Mouse (Mus musculus): Measurements from ENCODE around the gene Grik1.

Gene Grik1

DNA sequence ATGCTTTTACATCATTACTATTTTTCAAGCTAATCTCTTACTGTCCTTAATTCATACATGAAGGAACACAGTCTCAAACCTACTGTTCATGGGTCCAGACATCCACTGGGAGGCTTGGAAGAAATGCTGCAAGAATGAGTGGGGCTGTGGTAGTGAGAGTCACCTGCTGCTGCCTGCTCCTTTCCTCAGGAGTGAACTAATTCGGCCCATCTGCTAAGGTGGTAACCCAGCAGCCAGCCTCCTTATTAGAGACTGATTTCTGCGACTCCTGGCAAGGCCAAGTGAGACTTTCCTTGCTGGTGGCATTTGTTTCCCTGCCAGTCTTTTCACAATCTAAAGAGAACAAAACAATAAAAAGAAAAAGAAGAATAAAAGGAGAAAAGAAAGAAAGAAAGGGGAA is 147.9 kb downstream of the Grik1 start:
- DNase-seq (ENCODE audit: low read depth) = no peak

DNA sequence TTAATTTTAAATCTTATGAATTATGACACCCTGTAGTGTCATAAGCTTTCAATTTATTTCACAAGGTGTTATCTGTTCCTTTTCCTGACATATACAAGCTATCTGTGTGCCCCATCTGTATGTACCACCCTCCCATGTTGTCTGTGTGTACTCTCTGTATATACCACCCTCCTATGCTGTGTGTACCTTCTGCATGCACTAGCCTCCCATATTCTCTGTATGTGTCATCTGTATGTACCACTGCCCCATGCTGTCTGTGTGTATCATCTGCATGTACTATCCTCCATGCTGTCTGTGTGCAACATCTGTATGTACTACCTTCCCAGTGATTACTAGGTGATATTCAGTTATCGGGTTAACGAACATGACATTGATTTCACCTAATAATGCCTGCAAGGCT is 148.5 kb downstream of the Grik1 start:
- DNase-seq (ENCODE audit: low read depth) = no peak

DNA sequence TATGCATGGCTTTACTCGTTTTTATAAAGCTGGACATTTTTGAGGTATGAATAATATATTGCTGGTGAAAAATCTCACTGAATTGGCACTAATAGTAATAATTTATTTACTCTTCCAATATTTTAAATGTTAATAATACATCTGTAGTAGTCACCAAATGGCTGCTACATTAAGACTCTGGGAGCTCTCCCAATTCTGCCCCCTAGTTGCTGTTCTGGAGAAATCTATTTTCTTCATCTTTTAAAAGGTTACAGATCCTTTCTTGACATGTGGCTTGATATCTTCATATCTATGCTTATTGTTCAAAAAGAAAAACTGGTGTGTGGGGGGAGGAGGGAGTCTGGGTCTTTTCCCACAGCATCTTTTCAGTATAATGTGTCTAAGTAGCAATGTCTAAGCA is 151.2 kb downstream of the Grik1 start:
- DNase-seq (ENCODE audit: low read depth) = no peak

DNA sequence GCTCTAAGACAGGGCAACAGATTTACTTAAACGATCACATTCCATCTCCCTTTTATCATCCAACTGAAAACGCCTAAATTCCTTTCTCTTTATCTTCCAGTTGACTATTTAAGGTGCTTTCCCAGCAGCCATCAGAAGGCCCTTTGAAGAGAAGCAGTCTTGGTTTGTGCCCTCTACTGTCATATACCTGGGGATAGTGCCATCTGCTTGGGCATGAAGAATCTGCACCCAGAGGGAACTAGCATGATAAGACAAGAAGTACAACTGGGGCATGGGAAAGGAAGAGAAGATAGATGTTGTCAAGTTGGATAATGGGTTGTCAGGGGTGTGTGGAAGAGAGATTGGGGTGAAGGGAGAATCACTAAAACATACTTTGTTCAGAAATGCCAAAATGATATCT is 157.1 kb downstream of the Grik1 start:
- DNase-seq (ENCODE audit: low read depth) = no peak

DNA sequence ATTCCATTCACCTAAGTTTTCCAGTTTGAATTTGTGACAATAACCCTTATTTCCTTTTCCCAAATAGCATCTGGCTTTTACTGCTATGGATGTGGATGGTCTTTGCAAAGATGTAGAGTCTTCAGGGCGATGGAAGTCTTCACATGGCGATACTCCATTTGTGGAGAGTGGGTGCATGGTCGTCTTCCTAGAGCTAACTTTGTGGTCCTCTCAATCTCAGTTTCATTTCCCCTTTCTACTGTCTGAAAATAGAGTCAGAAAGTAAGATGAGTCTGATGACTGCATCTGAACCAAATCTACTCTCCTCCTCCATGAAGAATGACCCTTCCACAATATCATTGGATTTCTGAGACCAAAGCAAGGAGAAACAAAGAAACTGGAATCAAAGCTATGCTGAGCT is 159.0 kb downstream of the Grik1 start:
- DNase-seq (ENCODE audit: low read depth) = no peak

DNA sequence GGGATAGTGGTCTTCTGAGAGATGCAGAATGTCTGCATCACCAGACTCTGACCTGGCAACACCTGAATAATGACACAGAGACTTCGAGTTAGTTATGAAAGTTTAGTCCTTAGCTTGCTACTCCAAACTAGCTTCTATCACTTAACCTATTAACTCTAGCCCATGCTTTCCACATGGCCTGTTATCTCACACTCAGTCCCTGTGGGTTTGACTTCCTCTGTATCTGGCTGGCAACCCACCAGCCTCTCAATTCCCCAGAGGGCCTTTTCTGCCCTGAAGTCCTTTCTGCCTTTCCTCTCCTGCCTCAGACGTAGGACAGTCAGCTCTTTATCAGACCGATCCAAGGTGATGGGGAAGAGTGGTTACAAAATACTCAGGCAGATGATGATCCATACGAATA is 165.0 kb downstream of the Grik1 start:
- DNase-seq (ENCODE audit: low read depth) = no peak

DNA sequence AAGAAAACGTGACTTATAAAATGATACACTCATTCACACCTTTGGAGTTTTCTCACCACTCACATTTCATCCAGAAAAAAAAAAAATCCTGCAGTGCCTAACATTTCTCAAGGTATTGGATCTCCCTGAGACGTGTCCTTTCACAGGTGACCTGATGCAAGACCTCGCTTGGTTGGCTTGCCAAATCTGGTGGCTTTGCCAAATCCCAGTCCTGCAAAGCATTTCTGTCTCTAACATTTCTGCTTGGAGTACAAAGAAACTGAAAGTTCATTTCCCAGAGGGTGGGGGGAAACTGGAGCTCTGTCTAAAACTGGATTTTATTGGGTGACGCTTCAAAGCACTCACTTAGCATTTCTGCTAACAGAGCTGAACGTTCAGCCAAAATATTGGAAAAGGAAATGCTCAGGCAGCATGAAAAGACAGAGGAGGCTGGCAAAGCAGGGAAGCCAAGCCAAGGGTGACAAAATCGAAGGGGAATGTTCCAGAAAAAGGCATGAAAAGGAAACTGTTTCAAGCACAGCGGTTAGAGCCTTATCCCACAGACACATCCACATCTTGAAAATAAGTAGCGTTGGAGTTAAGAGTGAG is 177.4 kb downstream of the Grik1 start:
- DNase-seq (ENCODE audit: low read depth) = no peak

DNA sequence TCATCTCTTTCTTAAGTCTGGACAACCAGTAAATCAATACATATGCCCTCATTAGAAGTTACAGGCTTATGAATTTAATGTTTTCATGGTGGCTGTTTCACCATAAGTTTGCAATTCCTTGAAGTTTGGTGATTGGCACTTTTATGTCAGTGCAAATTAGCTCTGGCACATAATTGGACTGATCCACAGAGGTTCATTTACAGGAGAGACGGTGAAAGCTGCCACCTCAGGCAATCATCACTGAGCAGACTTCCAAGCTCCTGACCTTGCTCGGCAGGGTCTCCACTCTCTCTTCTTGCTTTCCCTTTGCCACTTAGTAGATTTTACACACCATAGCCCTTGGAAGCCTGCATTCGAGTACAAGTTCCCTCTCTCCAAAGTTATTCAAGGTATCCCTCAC is 178.6 kb downstream of the Grik1 start:
- no peak for DNase-seq (ENCODE audit: low read depth)

DNA sequence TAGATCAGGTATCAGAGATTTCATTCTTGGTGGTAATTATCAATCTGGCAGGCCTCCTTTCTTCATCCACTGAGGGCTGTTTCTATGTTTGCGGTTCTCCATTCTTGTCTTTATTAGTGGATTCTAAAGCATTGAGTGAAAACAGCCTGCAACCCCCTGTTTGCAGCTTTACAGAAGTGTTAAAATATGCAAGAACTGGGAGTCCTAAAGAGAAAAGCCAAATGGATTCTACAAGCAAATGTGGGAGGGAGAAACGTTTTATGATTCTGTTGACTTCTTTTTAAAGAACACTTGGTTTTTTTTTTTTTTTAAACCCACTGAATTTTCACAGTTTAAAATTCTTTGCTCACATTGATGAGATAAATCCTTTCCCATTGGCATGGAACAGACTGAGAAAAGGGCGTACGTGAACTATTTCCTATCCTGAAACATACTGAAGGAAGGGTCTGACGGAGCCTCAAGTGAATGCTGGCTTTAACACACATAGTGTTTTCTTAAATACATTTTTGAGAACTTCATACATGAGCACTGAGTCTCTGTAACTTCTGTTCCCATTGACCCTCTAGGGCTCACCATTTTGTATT is 195.8 kb downstream of the Grik1 start:
- DNase-seq (ENCODE audit: low read depth) = no peak

DNA sequence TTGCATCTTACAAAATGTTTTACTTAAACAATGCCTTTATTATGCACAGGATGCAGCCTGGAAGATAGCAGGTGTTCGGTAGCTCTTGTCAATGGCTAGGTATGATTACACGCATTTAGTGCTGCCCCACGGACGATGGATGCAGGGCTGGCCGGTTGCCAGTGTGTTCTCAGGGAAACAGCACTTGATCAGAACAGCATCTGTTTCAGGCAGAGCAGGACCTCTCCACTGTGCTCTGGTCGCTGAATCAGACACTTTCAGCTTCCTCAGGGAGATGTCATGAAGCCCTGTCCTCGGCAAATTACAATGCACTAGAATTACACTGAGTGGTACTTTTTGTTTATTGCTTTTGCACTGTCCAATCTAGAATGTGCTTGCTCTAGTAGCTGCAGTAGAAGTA is 202.8 kb downstream of the Grik1 start:
- DNase-seq (ENCODE audit: low read depth) = no peak

DNA sequence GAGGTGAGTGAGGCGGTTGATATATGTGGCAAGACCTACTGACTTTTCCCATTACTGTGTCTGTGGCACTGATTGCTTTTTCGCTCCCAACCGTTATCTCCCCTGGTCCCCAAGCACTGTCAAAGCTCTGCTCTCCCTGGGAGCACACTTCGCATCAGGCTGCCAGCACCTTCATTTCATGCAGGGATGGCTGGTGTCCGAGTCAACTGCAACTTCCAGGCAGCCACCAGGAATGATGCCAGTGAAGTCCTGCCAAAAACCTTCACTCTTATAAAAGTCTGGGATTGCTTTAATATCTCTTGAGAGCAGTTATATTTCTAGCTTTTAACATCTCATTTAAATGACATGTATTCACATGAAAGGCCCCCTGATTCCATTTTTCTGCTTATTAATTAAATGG is 215.3 kb downstream of the Grik1 start:
- DNase-seq (ENCODE audit: low read depth) = no peak

DNA sequence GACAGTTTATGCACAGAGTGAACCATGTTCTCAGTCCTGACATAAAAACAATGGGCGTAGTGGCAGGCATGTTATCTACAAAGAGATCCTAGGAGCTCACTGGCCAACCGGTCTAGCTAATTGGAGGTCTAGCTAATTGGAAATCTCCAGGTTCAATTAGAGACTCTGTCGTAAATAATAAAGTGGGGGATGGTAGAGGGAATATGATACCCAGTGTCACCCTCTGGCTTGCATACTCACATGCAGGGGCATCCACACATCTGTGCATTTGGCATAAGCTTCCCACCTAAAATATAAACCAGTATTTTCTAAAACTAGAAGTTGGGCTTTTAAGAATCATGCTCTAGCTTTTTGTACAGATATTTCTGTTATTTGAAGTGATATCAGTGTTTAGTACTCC is 229.1 kb downstream of the Grik1 start:
- DNase-seq (ENCODE audit: low read depth) = no peak

DNA sequence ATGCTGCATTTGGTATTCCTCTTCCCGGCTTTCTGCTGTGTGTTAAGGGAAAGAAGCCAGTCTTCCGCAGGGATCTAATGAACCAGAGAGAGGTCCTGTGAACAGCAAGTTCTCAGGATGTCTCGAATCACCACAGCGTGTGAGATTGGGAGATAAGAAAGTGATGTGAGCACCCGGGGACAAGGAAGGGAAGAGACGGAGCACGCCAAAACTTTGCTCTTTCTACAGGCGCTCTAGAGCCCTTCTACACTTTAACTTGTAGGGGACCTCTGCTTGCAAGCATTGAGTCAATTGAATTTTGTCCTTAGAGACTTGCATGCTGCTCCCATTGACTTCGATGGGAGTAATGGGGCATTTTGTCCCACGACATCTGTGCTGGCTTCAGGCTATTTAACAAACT is 241.9 kb downstream of the Grik1 start:
- DNase-seq (ENCODE audit: low read depth) = no peak

DNA sequence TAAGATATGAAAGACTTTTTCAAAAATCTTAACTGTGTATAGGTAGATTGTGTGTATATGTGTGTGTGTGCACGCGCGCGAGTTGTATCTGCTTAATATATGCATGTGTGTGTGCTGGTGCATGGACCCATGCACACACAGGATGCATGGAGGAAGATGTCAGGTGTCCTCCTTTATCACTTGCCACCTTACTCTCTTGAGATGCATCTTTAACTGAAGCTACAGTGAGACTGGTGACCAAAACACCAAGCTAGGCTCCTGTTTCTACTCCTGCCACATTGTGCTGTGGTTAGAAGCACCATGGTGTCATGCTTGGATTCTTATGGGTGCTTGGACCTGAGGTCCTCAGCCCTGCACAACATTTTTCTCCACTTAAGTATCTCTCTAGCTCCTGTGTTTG is 245.7 kb downstream of the Grik1 start:
- no peak for DNase-seq (ENCODE audit: low read depth)

DNA sequence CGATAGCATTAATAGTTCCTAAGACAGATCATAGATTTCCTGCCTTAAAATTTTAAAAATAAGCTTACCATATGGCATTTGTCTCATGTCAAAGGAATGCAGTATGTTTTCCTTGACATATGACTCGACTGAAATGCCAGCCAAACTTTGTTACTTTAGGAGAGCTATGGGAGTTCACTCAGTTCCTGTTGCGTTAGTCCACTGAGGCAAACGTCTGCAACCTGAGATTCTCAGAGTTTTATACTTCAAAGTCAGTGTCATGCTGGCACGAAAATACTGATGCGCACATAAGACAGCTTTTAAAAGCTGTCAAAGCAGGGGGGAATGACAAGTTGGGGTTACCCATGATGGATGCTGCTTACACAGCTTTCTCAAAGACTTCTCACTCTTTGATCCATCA is 247.6 kb downstream of the Grik1 start:
- DNase-seq (ENCODE audit: low read depth) = no peak

DNA sequence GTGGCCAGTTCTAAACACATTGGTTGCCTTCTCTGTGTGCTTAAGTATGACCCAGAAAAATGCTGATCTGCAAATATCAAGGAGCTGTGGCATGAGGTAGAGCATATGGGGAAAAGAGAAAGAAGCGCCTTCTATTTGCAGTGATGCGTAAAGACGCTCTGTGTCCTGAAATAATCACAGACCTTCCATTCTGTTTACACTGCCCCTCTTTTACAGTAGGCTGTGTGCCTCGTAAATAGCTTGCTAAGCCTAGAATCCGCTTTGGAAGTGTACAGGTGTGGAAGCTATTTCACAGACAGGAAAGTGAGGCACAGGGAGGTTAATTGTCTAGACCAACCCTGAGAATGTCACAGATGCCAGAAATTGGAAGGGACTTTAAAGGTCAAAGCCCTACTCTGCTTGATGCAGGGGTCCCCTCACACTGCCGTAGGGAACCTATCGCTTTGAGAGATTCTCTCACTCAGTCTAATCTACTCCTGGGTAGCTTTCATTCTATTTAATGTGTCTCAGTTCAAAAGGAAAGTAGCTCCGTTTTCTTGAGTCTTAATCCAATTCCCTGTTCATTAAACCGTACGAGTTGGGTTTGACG is 251.5 kb downstream of the Grik1 start:
- no peak for DNase-seq (ENCODE audit: low read depth)

DNA sequence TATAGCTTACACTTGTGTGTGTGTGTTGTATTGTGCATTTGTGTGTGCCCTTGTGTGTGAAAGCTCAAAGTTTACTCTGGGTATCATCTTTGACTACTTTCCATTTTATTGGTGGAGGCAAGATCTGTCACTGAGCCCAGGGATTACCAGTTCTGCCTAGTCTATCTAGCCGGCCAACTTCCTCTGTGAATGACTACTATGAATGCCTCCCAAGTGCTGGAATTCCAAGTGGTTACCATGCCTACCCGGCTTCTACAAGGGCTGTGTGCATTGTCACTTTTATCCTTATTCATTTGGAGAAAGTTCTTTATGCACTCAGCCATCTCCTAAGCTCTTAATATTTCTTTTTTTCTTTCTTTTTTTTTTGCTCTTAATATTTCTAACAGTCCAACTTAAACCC is 301.3 kb downstream of the Grik1 start:
- DNase-seq (ENCODE audit: low read depth) = no peak

DNA sequence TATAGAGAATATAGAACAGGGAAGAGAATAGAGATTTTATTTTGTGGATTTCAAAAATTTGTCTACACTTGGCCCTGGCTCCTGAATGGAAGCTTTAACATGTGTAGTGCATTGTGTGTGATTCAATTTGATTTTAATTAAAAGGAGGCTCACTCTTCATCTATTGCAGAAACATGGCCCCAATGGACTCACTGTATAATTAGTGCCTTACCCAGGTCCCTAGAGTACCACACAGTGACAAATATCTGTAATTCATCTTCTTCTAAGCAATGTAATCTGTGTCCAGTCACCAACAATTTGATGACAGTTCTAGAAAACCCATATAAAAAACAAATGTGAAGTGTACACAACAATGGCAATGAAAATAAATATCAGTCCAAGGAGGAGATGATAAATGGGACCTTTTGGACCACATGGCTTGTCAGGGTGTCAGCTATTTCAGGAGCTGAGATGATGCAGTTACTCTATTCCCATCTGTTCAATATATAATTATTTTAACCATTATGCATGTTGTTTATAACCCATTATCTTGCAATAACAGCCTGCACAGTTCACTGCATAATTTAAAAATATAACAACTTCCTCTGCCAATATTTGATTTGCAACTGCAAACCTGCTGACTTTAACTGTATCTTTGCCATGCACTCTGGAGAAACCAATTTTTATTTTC is 305.7 kb downstream of the Grik1 start:
- DNase-seq (ENCODE audit: low read depth) = no peak

DNA sequence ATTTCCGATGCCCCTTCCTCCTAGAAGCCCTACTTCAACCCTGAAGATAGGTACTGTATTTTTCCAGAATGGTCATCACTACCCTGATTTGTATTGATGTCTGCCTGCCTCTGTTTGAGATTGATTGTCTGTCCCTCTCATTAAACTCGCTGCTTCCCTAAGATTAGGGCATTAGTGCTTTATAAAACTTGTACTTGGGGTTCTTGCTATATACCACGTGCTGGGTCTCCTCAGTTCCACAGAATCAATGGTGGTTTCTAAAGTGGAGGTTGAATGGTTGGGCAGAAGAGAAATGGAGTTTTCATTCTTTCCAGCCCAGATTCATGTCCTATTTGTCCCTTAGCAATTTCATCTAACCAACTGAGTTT is 316.0 kb downstream of the Grik1 start:
- no peak for DNase-seq (ENCODE audit: low read depth)

DNA sequence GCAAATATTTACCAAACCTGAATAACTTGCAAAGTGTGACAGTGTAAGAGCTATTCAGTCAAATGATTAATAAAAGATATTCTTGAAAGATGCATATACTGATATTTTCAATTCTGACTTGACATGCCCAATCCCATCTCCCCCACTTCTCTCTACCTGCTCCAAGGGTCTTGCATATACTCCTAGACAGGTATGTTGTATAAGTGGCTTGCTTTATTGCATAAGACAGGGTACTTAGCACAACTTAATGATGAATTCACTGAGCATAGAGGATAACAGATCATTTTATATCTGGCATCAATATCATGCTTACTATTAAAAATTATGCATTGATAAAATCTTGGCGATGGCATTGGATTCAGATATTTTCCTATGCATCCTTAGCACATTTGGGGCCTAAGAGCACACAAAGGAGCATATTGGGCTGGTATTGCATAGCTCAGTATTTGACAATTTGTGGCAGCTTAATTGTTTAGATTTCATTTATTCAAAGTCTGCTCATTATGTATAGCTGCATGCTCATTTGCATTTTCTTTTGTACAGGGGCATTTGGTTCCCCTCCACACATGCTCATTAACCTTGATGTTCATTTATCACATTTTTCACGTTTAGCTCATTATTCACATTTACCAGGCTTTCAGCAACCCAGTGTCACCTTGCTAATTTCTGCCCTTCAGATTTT is 316.5 kb downstream of the Grik1 start:
- no peak for DNase-seq (ENCODE audit: low read depth)

DNA sequence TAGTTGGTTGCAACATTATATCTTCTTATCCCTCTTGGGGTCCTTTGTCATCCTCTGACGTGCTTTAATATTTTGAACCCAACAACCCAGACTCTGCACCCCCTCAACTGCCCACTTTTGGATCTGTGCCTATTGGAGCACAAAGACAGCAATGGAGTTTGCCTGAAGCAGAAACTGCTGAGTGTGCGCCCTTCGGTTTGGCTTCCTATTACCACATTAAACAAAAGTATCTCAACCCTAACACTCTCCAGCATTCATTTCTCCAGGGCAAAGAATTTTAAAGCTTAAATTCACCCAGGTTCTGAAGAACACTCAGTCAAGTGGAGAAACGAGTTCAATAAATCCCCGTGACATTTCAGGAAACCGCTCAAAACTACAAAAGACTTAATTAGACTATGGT is 318.2 kb downstream of the Grik1 start:
- no peak for DNase-seq (ENCODE audit: low read depth)

DNA sequence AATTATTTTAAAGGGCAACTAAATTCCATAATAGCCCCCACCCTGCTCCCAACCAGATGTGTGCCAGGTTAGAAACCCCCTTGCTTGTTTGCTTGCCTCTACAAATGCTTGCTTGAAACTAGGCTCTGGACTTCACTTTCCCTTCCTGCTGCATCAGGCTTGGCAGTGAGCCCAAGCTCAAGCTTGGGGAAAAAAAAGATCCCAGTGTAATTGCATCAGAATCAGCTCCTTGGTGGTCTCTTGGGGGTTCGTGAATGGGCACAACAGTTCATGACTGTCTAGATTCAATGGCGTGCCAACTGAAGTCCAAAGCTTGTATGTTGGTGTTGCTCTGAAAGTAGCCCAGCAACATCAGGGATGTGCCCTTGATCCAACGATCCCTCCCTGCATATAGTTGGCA is 320.1 kb downstream of the Grik1 start:
- no peak for DNase-seq (ENCODE audit: low read depth)

DNA sequence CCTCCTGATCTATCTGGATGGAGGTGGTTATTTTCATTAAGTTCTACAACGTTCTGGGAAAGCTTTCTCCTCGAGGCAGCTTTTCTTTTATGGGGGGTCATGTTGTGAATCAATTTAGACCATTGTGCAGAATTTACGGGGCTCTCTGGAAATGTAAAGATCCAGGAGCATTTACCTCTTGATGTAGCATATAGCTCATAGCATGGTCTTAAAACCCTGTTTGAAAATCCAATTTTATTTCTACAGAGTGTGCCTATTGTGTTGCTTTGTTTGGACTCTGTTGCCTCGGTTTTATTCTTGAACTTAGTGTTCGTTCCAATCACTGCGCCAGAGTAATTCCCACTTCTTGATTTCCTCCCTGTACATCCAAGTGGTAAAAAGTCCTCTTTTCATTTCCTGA is 328.6 kb downstream of the Grik1 start:
- DNase-seq (ENCODE audit: low read depth) = no peak

Measured in induced T-regulatory cell, adult 2 months (primary cell).